Mouse (Mus musculus) fibroblast of lung, adult 2 months (primary cell): ENCODE data around the gene Hps6.
A peak's percentile ranks its signal among the peaks of the same experiment; 100 is the strongest.
"Not testable (repeated sequence)": the region's sequence is repeated elsewhere in the genome, so short reads cannot be mapped to it uniquely, and the experiment has no call there.

Experiments used
- DNase-seq: peaks from one replicate; pipeline ENCODE4 v3.0.0-alpha.2; 2011; ENCODE audit warnings: low read depth

Gene Hps6

GRCm38 (mm10) chr19:46003371-46004226 is at the start of gene Hps6:
Gene Hps6, plus strand, starts transcription at chr19:46003508.
- DNase-seq = peak; percentile 42

- no peak for DNase-seq
Observed at GRCm38 (mm10) chr19:45956736-45957135, 46.6 kb upstream of the Hps6 start.

- no peak for DNase-seq
Observed at GRCm38 (mm10) chr19:45960770-45961169, 42.5 kb upstream of the Hps6 start.

GRCm38 (mm10) chr19:45984379-45984778 is 18.9 kb upstream of the Hps6 start:
- no peak for DNase-seq

GRCm38 (mm10) chr19:45988238-45988637 is 15.1 kb upstream of the Hps6 start:
- DNase-seq = no peak

GRCm38 (mm10) chr19:45991171-45991570 is 12.1 kb upstream of the Hps6 start:
- no peak for DNase-seq

- not testable (repeated sequence) for DNase-seq
Observed at GRCm38 (mm10) chr19:45993441-45993840, 9.9 kb upstream of the Hps6 start.

- DNase-seq = no peak
Observed at GRCm38 (mm10) chr19:45993981-45994737, 9.1 kb upstream of the Hps6 start.

- no peak for DNase-seq
Observed at GRCm38 (mm10) chr19:45997365-45997764, 5.9 kb upstream of the Hps6 start.

GRCm38 (mm10) chr19:45997785-45998693 is 5.3 kb upstream of the Hps6 start, which contains the start of gene Armh3:
Gene Armh3, minus strand, starts transcription at chr19:45998488.
- peak; percentile 84 for DNase-seq

GRCm38 (mm10) chr19:45998694-45999217 is 4.6 kb upstream of the Hps6 start:
- DNase-seq = no peak

GRCm38 (mm10) chr19:45999378-45999777 is 3.9 kb upstream of the Hps6 start:
- no peak for DNase-seq

GRCm38 (mm10) chr19:46002279-46002678 is 1.0 kb upstream of the Hps6 start:
- DNase-seq = no peak

- no peak for DNase-seq
Observed at GRCm38 (mm10) chr19:46004814-46005466, 1.6 kb downstream of the Hps6 start.

- no peak for DNase-seq
Observed at GRCm38 (mm10) chr19:46005680-46006079, 2.4 kb downstream of the Hps6 start.

- DNase-seq = peak; percentile 85
Observed at GRCm38 (mm10) chr19:46014572-46015178, 11.4 kb downstream of the Hps6 start.

GRCm38 (mm10) chr19:46016023-46016422 is 12.7 kb downstream of the Hps6 start:
- no peak for DNase-seq

- DNase-seq = no peak
Observed at GRCm38 (mm10) chr19:46024959-46025358, 21.7 kb downstream of the Hps6 start.

- no peak for DNase-seq
Observed at GRCm38 (mm10) chr19:46026567-46026966, 23.3 kb downstream of the Hps6 start.

- no peak for DNase-seq
Observed at GRCm38 (mm10) chr19:46028747-46029320, 25.5 kb downstream of the Hps6 start.
